Mouse (Mus musculus) neural tube, embryonic 11.5 days (tissue): ENCODE data around the gene Krt80. TPM values are rescaled to one million over a fixed set of nuclear protein-coding genes. Genes with fewer than 3 reads are reported as not detected.

Source experiments
- ATAC-seq: fragments of 200-750 bp; cut with Nextera tagmentation; 2 replicates; pipeline ENCODE4 v1.8.0; 2017; ENCODE audit warnings: moderate number of reproducible peaks, mild to moderate bottlenecking, moderate TSS enrichment, moderate library complexity; ENCODE audit not compliant: insufficient read depth, low FRiP score, low TSS enrichment
- DNase-seq: peaks from one replicate; pipeline ENCODE4 v3.0.0-alpha.2; 2015; ENCODE audit warnings: low spot score
- H3K27ac ChIP-seq: fragments of 300-500 bp; sonication (generic); 2 replicates; pipeline ENCODE4 v1.5.1; 2014; ENCODE audit warnings: low read depth, mild to moderate bottlenecking, low read length
- H3K27me3 ChIP-seq: fragments of 300-500 bp; sonication (generic); 2 replicates; pipeline ENCODE4 v1.6.1; 2014; ENCODE audit warnings: mild to moderate bottlenecking, low read length, mixed read lengths; ENCODE audit not compliant: control insufficient read depth, insufficient read depth
- H3K36me3 ChIP-seq: fragments of 300-500 bp; sonication (generic); 2 replicates; pipeline ENCODE4 v1.6.1; 2014; ENCODE audit warnings: mild to moderate bottlenecking, low read length, moderate library complexity, mixed read lengths; ENCODE audit not compliant: control insufficient read depth, insufficient read depth
- H3K4me1 ChIP-seq: fragments of 300-500 bp; sonication (generic); 2 replicates; pipeline ENCODE4 v1.6.1; 2014; ENCODE audit warnings: low read length, mixed read lengths; ENCODE audit not compliant: control insufficient read depth, insufficient read depth
- H3K4me2 ChIP-seq: fragments of 300-500 bp; sonication (generic); 2 replicates; pipeline ENCODE4 v1.6.1; 2014; ENCODE audit warnings: low read depth, mild to moderate bottlenecking, moderate library complexity
- H3K4me3 ChIP-seq: fragments of 300-500 bp; sonication (generic); 2 replicates; pipeline ENCODE4 v1.5.1; 2014; ENCODE audit warnings: low read depth, low read length
- H3K9ac ChIP-seq: fragments of 300-500 bp; sonication (generic); 2 replicates; pipeline ENCODE4 v1.6.1; 2014; ENCODE audit warnings: mild to moderate bottlenecking, low read length
- H3K9me3 ChIP-seq: fragments of 300-500 bp; sonication (generic); 2 replicates; pipeline ENCODE4 v1.6.1; 2016; ENCODE audit warnings: low read length; ENCODE audit not compliant: control insufficient read depth
- WGBS: fragments of 180-500 bp; shearing (Covaris S2); extraction: QIAGEN DNeasy Blood & Tissue Kit; methylation state at CpG from one replicate; pipeline ENCODE4 v1.1.7; 2014; 5-methylcytosine and 5-hydroxymethylcytosine counted together
- polyA plus RNA-seq: library from polyadenylated mRNA; unstranded; fragments of >200 nt; fragmentation: Nextera tagmentation; extraction: Ambion mirVana; gene quantifications from 2 replicates; pipeline ENCODE4 v1.2.1, GENCODE M21; 2014

Gene Krt80
- polyA plus RNA-seq, 1 experiment from 2014 or later, result not detected

DNA sequence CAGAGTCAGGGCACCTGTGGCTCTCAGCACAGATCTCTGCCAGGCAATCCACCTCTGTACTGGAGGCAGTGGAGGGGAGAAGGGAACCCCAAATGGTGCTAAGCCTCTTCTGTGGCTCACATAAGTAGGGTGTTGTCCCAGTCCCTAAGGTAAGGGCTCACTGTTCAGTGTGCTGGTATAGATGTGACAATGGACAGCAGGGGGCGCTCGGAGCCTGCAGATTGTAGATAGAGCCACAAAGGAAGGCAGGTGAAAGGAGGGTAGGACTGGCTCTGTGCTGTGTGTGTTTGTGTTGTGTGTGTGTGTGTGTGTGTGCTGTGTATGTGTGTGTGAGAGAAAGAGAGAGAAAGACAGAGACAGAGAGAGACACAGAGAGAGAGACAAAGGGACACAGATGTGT lies 30.4 kb downstream of the Krt80 start:
- H3K4me2 ChIP-seq, result no peak overlapping the region
- H3K27me3 ChIP-seq, result no peaks in the 10 kb centered on the region; the same call in 1 of the 2 replicates
- 0% methylated on average over 2 of the region's 2 CpGs for WGBS
- H3K4me1 ChIP-seq, result no peaks in the 10 kb centered on the region
- H3K4me3 ChIP-seq, result no peak overlapping the region
- ATAC-seq, result peak; percentile 69
- no peaks in the 10 kb centered on the region for H3K9me3 ChIP-seq
- no peak overlapping the region for H3K27ac ChIP-seq
- no peaks in the 10 kb centered on the region for H3K36me3 ChIP-seq
- peak; percentile 86 for DNase-seq
- H3K9ac ChIP-seq, result no peak overlapping the region

DNA sequence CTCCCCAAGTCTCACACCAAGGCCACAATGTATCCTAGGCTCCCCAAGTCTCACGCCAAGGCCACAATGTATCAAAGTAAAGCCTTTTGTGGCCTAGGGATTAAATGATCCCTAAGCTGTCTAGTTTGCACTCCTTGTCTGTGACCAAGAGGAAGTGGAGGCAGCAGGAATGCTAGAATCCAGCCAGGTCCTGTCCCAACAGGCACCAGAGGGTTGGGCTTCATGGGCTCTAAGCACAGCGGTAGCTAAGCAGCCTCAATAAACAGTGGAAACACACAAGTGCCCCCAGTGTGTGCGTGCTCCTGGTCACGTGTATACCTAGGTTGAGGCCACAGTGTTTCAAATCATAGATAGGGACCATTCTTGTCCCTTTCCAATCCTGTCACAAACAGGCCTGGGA lies 31.6 kb downstream of the Krt80 start:
- Histone ChIP-seq H3K27me3 (no peaks in the 10 kb centered on the region), H3K9ac (no peak overlapping the region), H3K27ac (no peak overlapping the region), H3K36me3 (no peaks in the 10 kb centered on the region), H3K4me1 (no peaks in the 10 kb centered on the region), H3K9me3 (no peaks in the 10 kb centered on the region), H3K4me2 (no peak overlapping the region), H3K4me3 (no peak overlapping the region)
- no peak for ATAC-seq
- DNase-seq, result no peak
- 83% methylated on average over 4 of the region's 4 CpGs for WGBS

DNA sequence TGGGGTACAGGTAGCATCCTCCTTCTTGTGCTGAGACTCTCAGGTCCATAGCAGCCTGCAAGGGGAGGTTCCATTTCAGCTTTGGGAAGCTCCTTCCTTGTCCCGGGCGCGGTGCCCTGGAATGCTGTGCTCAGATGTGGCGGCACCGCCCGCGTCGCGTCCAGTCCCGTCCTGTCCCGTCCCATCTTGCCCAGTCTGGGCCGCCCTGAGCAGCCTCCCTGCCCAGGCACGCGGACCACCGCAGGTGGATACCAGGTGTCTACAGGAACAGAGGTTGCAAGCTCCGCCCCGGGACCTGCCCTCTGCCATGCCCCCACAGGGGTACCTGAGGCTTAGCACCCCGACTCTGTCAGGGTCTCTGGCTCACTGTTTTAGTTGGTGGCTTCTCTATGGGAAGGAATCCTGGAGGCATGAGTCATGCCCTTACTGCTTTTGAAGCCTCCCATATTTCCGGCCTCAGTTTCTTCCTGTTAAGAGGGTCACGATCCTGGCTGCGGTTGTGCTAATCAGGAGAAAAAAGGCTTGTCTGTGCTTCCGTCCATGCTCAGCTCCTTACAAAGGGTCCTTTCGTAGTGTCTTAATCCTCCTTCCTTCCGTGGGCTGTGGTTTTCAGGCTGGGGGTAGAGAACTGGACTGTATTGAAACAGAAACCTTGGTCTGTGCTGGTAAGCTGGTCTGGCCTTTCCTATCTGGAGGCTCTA lies 33.3 kb downstream of the Krt80 start:
- no peak overlapping the region for H3K4me3 ChIP-seq
- no peak overlapping the region for H3K4me2 ChIP-seq
- no peaks in the 10 kb centered on the region for H3K27me3 ChIP-seq
- H3K9me3 ChIP-seq, result no peaks in the 10 kb centered on the region
- ATAC-seq (no peak), DNase-seq (no peak)
- H3K36me3 ChIP-seq, result no peaks in the 10 kb centered on the region
- H3K9ac ChIP-seq, result no peak overlapping the region
- no peak overlapping the region for H3K27ac ChIP-seq
- WGBS, result 56% methylated on average over 24 of the region's 24 CpGs
- no peaks in the 10 kb centered on the region for H3K4me1 ChIP-seq

DNA sequence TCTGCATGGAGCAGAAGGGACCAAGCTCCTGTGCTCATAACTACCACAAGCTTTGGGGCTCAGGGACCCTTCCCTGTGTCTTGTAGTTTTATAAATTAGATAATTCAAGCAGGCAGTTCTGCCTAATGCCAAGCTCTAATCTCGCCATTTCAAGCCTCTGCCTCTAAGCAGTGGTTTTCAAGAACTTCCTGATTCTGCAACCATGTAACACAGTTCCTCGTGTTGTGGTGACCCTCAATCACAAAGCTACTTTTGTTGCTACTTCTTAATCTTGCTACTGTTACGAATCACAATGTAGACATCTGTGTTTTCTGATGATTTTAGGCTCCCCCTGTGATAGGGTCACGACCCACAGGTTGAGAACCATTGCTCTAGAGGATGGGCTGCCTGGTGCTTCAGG lies 36.3 kb downstream of the Krt80 start:
- Histone ChIP-seq H3K9me3 (no peaks in the 10 kb centered on the region), H3K27ac (no peak overlapping the region), H3K4me2 (no peak overlapping the region), H3K4me3 (no peak overlapping the region), H3K4me1 (no peaks in the 10 kb centered on the region), H3K36me3 (no peaks in the 10 kb centered on the region), H3K9ac (no peak overlapping the region), H3K27me3 (no peaks in the 10 kb centered on the region)
- no peak for ATAC-seq
- DNase-seq, result no peak
- WGBS, result 64% methylated on average over 4 of the region's 4 CpGs

DNA sequence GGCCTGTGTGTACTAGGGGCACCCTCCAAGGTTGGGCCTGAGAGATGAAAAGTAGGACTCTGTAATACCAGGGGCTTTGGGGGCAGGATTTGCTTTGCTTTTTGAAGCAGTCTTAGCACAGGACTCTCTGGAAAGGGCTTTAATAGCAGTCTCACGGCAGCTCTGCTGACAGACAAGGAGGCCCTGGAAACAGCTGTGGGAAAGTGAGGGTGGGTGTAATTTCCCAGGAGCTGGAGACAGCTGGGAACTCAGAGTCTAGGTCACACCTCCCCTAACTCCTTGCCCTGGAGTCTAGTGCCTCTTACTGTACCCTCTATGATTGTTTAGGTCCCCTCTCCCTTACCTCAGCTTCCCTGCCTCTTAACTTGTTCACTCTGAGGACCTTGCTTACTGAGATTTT lies 36.8 kb downstream of the Krt80 start:
- Histone ChIP-seq H3K4me2 (no peak overlapping the region), H3K36me3 (no peaks in the 10 kb centered on the region), H3K9ac (no peak overlapping the region), H3K4me3 (no peak overlapping the region), H3K27ac (no peak overlapping the region), H3K4me1 (no peaks in the 10 kb centered on the region), H3K9me3 (no peaks in the 10 kb centered on the region), H3K27me3 (no peaks in the 10 kb centered on the region)
- 29% methylated on average over 1 of the region's 1 CpGs for WGBS
- no peak for ATAC-seq
- DNase-seq, result peak; percentile 7

DNA sequence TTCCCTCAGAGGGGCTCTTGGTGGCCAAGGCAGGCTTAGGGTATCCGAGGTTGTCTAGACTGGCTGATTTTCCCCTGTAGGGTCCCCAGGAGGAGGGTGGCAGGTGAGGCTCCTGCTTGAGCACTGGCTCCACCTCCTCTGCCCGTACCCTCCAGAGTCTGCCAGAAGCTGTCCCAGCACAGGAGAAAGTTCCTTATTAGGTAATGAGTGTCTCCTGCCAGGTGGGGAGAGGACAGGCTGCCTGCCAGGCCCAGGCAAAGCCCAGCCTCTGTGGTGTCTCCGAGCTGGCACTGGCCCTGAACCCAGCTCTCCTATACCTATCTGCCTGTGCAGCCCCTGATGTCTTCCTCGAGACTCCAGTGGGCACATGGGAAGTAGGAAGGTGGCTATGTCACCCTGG lies 37.6 kb downstream of the Krt80 start:
- DNase-seq (peak; percentile 5), ATAC-seq (no peak)
- H3K4me1 ChIP-seq, result no peaks in the 10 kb centered on the region
- H3K36me3 ChIP-seq, result no peaks in the 10 kb centered on the region
- 71% methylated on average over 4 of the region's 4 CpGs for WGBS
- H3K9me3 ChIP-seq, result no peaks in the 10 kb centered on the region
- no peaks in the 10 kb centered on the region for H3K27me3 ChIP-seq
- no peak overlapping the region for H3K4me3 ChIP-seq
- no peak overlapping the region for H3K4me2 ChIP-seq
- H3K27ac ChIP-seq, result no peak overlapping the region
- H3K9ac ChIP-seq, result no peak overlapping the region

DNA sequence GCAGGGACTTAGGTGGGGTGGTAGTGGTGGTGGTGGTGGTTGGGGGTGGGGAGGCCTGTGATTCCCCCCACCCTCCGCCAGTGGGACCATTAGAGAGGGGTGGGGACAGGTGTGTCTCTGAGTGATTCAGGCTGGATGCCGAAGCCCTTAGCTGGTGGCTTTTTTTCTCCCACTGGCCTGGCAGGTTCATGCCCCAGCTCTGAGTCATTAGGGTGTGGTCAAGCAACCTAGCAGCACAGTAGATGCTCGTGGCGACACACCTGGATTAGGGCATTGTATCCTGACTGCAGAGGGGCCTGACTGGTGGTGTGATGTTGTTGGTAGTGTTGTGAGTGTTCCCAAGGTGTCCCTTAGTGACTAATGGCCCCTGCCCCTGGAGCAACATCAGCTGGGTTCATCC lies 38.9 kb downstream of the Krt80 start:
- DNase-seq, result peak; percentile 3
- Histone ChIP-seq H3K9ac (no peak overlapping the region), H3K9me3 (no peaks in the 10 kb centered on the region), H3K4me2 (no peak overlapping the region), H3K27me3 (no peaks in the 10 kb centered on the region), H3K36me3 (no peaks in the 10 kb centered on the region), H3K4me3 (no peak overlapping the region), H3K27ac (no peak overlapping the region), H3K4me1 (no peaks in the 10 kb centered on the region)
- 77% methylated on average over 4 of the region's 4 CpGs for WGBS
- ATAC-seq, result no peak

DNA sequence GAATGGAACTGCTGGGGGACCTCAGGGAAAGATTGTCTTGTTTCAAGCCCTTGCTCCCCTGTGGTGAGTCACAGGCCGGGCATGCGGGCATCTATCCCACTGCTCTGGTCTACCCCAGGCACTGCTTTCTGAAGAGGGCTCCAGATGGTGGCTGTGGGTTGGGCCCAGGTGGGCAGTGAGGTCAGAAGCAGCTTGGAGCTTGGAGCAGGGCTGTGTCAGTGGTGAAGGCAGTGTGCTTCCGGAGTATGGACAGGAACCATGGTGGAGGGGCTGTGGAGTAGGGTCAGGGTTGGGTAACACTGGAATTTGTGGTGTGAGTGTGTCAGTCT lies 40.4 kb downstream of the Krt80 start:
- Histone ChIP-seq H3K9me3 (no peaks in the 10 kb centered on the region), H3K27me3 (no peaks in the 10 kb centered on the region), H3K27ac (no peak overlapping the region), H3K9ac (peak overlapping the region; percentile 1; the same call in 1 of the 2 replicates), H3K4me1 (no peaks in the 10 kb centered on the region), H3K4me2 (no peak overlapping the region), H3K36me3 (no peaks in the 10 kb centered on the region), H3K4me3 (no peak overlapping the region)
- DNase-seq, result no peak
- no peak for ATAC-seq
- 54% methylated on average over 3 of the region's 3 CpGs for WGBS

DNA sequence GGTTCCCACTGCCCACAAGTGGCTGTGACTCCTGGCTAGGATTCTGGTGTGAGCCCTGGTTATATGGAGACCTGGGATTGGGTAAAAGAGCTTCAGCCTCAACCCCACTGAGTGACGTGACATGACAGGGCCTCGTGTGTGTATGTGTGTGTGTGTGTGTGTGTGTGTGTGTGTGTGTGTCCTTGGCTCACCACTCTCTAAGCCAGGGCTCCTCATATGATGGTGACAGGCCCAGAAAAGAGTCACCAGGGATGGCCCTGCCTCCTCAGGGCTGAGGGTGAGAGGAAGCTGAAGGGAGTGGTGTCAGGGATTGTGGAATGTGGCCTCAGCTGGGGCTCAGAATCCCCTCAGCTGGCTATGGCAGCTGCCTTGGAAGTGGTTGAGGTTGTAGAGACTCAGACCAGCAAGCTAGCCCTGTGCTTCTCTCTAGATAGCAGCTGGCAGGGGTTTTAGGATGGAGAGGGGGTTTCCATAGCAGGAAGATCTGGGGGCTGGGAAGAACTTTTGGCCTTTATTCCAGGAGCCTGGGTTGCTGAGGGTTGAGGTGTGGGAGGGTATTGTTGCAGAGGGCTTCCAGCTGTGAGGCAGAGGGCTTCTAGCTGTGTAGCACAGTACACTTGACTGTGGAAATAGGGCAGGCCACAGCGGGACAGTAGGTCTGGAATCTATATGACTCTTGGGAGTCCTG lies 40.9 kb downstream of the Krt80 start:
- Histone ChIP-seq H3K4me2 (no peak overlapping the region), H3K36me3 (no peaks in the 10 kb centered on the region), H3K9ac (peak overlapping the region; percentile 1; the same call in 1 of the 2 replicates), H3K27me3 (no peaks in the 10 kb centered on the region), H3K4me1 (no peaks in the 10 kb centered on the region), H3K4me3 (no peak overlapping the region), H3K9me3 (no peaks in the 10 kb centered on the region), H3K27ac (no peak overlapping the region)
- no peak for DNase-seq
- 68% methylated on average over 3 of the region's 3 CpGs for WGBS
- ATAC-seq, result no peak
